Mouse (Mus musculus) brown adipose tissue, adult 24 weeks (tissue): ENCODE measurements around the gene Wtip. TPM values are rescaled to one million over a fixed set of nuclear protein-coding genes. Genes with fewer than 3 reads are reported as not detected.
"Not testable (repeated sequence)": the region's sequence is repeated elsewhere in the genome, so short reads cannot be mapped to it uniquely, and the experiment has no call there.

Experiments used
- H3K27ac ChIP-seq: fragments of 200-500 bp; replicated peaks from 2 replicates; pipeline ENCODE4 v1.5.1; 2012; ENCODE audit warnings: low read depth, mild to moderate bottlenecking, low read length
- H3K4me1 ChIP-seq: fragments of 200-500 bp; 2 replicates; pipeline ENCODE4 v1.6.1; 2012; ENCODE audit warnings: low read length, mixed read lengths; ENCODE audit not compliant: control insufficient read depth, insufficient read depth, insufficient read length
- H3K4me3 ChIP-seq: fragments of 200-500 bp; 2 replicates; pipeline ENCODE4 v1.5.1; 2012; ENCODE audit warnings: low read depth, mild to moderate bottlenecking, low read length, moderate library complexity; ENCODE audit not compliant: insufficient read depth
- polyA plus RNA-seq: library from polyadenylated mRNA; stranded (reverse); fragments of >200 nt; gene quantifications from 2 replicates; pipeline ENCODE4 v1.2.4, GENCODE M21; 2012; ENCODE audit not compliant: missing spikeins, insufficient read depth, insufficient read length

Gene Wtip
- polyA plus RNA-seq, 1 experiment, result 2.6 TPM

GRCm38 (mm10) chr7:34132355-34133079 lies 551 bp downstream of the Wtip start:
- H3K4me1 ChIP-seq, result peaks cover 2% of the 10 kb centered on the region; the same call in 1 of the 2 replicates
- no peak overlapping the region for H3K27ac ChIP-seq
- H3K4me3 ChIP-seq, result peak overlapping the region; percentile 67

- H3K4me3 ChIP-seq, result peak overlapping the region; percentile 67
- H3K4me1 ChIP-seq, result peaks cover 2% of the 10 kb centered on the region; the same call in 1 of the 2 replicates
- no peak overlapping the region for H3K27ac ChIP-seq
Observed at GRCm38 (mm10) chr7:34131959-34132354, 1.1 kb downstream of the Wtip start.

- Histone ChIP-seq H3K4me1 (peaks cover 2% of the 10 kb centered on the region; the same call in 1 of the 2 replicates), H3K27ac (no peak overlapping the region), H3K4me3 (peak overlapping the region; percentile 67)
Observed at GRCm38 (mm10) chr7:34131118-34131517, 1.9 kb downstream of the Wtip start.

GRCm38 (mm10) chr7:34126291-34126690 lies 6.8 kb downstream of the Wtip start:
- no peak overlapping the region for H3K27ac ChIP-seq
- H3K4me3 ChIP-seq, result no peak overlapping the region
- H3K4me1 ChIP-seq, result peaks cover 2% of the 10 kb centered on the region; the same call in 1 of the 2 replicates

- no peak overlapping the region for H3K27ac ChIP-seq
- H3K4me3 ChIP-seq, result no peak overlapping the region
- peaks cover 2% of the 10 kb centered on the region; the same call in 1 of the 2 replicates for H3K4me1 ChIP-seq
Observed at GRCm38 (mm10) chr7:34125346-34125745, 7.7 kb downstream of the Wtip start.

GRCm38 (mm10) chr7:34122987-34123720 lies 9.9 kb downstream of the Wtip start:
- H3K4me3 ChIP-seq, result no peak overlapping the region
- no peak overlapping the region for H3K27ac ChIP-seq
- H3K4me1 ChIP-seq, result no peaks in the 10 kb centered on the region

- H3K27ac ChIP-seq, H3K4me1 ChIP-seq, H3K4me3 ChIP-seq: not testable (repeated sequence)
Observed at GRCm38 (mm10) chr7:34120636-34121035, 12.4 kb downstream of the Wtip start.

GRCm38 (mm10) chr7:34116601-34117000 lies 16.5 kb downstream of the Wtip start:
- Histone ChIP-seq H3K4me1 (no peaks in the 10 kb centered on the region), H3K4me3 (no peak overlapping the region), H3K27ac (no peak overlapping the region)

- H3K4me1 ChIP-seq, result no peaks in the 10 kb centered on the region
- H3K4me3 ChIP-seq, result no peak overlapping the region
- no peak overlapping the region for H3K27ac ChIP-seq
Observed at GRCm38 (mm10) chr7:34109190-34109589, 23.9 kb downstream of the Wtip start.

- H3K4me1 ChIP-seq, result no peaks in the 10 kb centered on the region
- no peak overlapping the region for H3K27ac ChIP-seq
- no peak overlapping the region for H3K4me3 ChIP-seq
Observed at GRCm38 (mm10) chr7:34101276-34101675, 31.8 kb downstream of the Wtip start.

- H3K4me1 ChIP-seq, result no peaks in the 10 kb centered on the region
- no peak overlapping the region for H3K4me3 ChIP-seq
- H3K27ac ChIP-seq, result no peak overlapping the region
Observed at GRCm38 (mm10) chr7:34100002-34100401, 33.1 kb downstream of the Wtip start.

- no peak within 1 kb of the TSS for H3K4me3 ChIP-seq
- H3K4me1 ChIP-seq, result no peaks in the 10 kb centered on the region
- H3K27ac ChIP-seq, result no peak within 1 kb of the TSS
Observed at GRCm38 (mm10) chr7:34094911-34095481, 38.1 kb downstream of the Wtip start, which contains the start of gene Scgb1b30. Gene Scgb1b30, plus strand, starts transcription at chr7:34095431.

- H3K27ac ChIP-seq, H3K4me1 ChIP-seq, H3K4me3 ChIP-seq: not testable (repeated sequence)
Observed at GRCm38 (mm10) chr7:34068132-34068531, 64.9 kb downstream of the Wtip start.
